Mouse (Mus musculus) lung, postnatal 0 days (tissue): ENCODE measurements around the gene Rbfox1. TPM values are rescaled to one million over a fixed set of nuclear protein-coding genes. Genes with fewer than 3 reads are reported as not detected.

Experiments used
- ATAC-seq: fragments of 200-750 bp; cut with Nextera tagmentation; 2 replicates; pipeline ENCODE4 v1.8.0; 2017; ENCODE audit warnings: moderate library complexity
- DNase-seq: peaks from one replicate; pipeline ENCODE4 v3.0.0-alpha.2; 2016; ENCODE audit warnings: low spot score
- H3K27ac ChIP-seq: fragments of 300-500 bp; sonication (generic); 2 replicates; pipeline ENCODE4 v1.5.1; 2014; ENCODE audit warnings: antibody characterized with exemption, mild to moderate bottlenecking, low read length, mixed read lengths
- H3K27me3 ChIP-seq: fragments of 300-500 bp; sonication (generic); replicated peaks from 2 replicates; pipeline ENCODE4 v1.6.1; 2014; ENCODE audit warnings: low read length, mixed read lengths; ENCODE audit not compliant: insufficient read depth
- H3K36me3 ChIP-seq: fragments of 300-500 bp; sonication (generic); 2 replicates; pipeline ENCODE4 v1.6.1; 2014; ENCODE audit warnings: low read length, mixed read lengths; ENCODE audit not compliant: insufficient read depth
- H3K4me1 ChIP-seq: fragments of 300-500 bp; sonication (generic); 2 replicates; pipeline ENCODE4 v1.6.1; 2014; ENCODE audit warnings: antibody characterized with exemption, low read depth, low read length, mixed read lengths; ENCODE audit not compliant: insufficient read depth
- H3K4me2 ChIP-seq: fragments of 300-500 bp; sonication (generic); replicated peaks from 2 replicates; pipeline ENCODE4 v1.6.1; 2014; ENCODE audit warnings: low read depth, mild to moderate bottlenecking, low read length, moderate library complexity, mixed read lengths
- H3K4me3 ChIP-seq: fragments of 300-500 bp; sonication (generic); 2 replicates; pipeline ENCODE4 v1.5.1; 2014; ENCODE audit warnings: low read depth, low read length
- H3K9ac ChIP-seq: fragments of 300-500 bp; sonication (generic); replicated peaks from 2 replicates; pipeline ENCODE4 v1.6.1; 2014; ENCODE audit warnings: low read depth, mild to moderate bottlenecking
- H3K9me3 ChIP-seq: fragments of 300-500 bp; sonication (generic); 2 replicates; pipeline ENCODE4 v1.6.1; 2016; ENCODE audit warnings: low read length, mixed read lengths
- CTCF ChIP-seq: IDR thresholded peaks from 2 replicates; pipeline ENCODE4 v1.5.1; 2016; ENCODE audit warnings: antibody characterized with exemption, mild to moderate bottlenecking
- EP300 ChIP-seq: IDR thresholded peaks from 2 replicates; pipeline ENCODE4 v1.6.1; 2016; ENCODE audit warnings: antibody characterized with exemption, mild to moderate bottlenecking, control low read depth
- WGBS: fragments of 180-500 bp; shearing (Covaris S2); extraction: QIAGEN DNeasy Blood & Tissue Kit; methylation state at CpG from one replicate; pipeline ENCODE4 v1.1.7; 2014; 5-methylcytosine and 5-hydroxymethylcytosine counted together
- polyA plus RNA-seq: library from polyadenylated mRNA; unstranded; fragments of >200 nt; fragmentation: Nextera tagmentation; extraction: Ambion mirVana; gene quantifications from 2 replicates; pipeline ENCODE4 v1.2.1, GENCODE M21; 2015

Rbfox1 gene
- polyA plus RNA-seq, 1 experiment from 2014 or later: 0.25 TPM

DNA sequence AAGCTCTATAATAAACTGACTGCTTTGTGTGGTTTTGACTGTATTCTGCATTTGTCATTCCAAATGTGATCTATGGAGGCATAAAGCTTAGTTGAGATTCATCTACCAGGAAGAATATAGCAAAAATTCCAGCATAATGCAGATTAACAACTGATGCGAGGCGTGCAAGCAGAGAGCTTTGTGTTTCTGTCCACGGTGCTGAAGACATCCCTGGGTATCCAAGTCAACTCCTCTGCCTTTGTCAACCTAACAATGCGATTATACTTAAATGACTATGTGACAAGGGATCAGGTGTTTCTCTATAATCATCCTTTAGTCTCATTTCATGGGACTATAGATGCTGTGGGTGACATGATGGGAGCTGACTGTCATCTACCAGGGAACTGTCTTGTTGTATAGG is 1316.7 kb downstream of the Rbfox1 start:
- Histone ChIP-seq H3K9ac (no peak overlapping the region), H3K4me2 (no peak overlapping the region), H3K27me3 (no peaks in the 10 kb centered on the region), H3K36me3 (no peaks in the 10 kb centered on the region), H3K27ac (no peak overlapping the region), H3K9me3 (no peaks in the 10 kb centered on the region), H3K4me3 (no peak overlapping the region), H3K4me1 (no peaks in the 10 kb centered on the region)
- TF ChIP-seq CTCF: no peak
- TF ChIP-seq EP300: no peak
- WGBS: 48% methylated on average over 4 of the region's 4 CpGs
- no peak for DNase-seq
- ATAC-seq: no peak

DNA sequence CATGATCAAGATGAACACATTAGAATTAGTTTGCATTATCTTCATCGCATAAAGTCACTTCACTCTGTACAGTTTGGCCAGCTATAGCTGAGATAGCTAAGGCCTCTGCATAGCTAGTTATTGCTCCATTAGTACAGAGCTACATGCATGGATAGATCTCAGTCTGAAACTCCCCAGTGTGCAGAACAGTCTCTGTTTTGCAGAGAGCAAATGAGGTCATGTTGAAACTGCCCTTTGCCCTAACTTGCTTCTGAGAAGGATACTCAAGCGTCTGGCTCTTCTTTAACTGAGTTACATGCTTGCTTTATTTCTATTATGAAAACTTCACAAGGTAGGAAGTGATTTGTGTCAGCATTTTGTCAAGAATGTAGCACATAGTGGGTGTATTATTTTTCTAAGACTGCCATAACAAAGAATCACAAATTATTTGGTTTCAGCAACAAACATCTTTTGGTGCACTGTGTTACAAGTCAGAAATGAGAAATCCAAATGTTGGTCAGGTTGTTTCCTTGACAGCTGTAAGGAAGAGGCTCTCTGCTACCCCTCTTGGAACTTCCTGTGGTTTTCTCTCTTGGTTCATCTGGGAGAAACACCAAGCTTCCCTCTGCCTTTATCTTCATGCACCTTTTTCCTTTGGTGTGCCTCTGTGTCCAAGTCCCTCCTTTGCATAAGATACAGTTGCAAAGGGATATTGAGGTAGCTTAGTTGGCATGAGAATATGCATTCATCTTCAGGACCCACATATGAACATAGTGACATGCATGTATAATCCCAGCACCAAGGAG is 1321.2 kb downstream of the Rbfox1 start:
- TF ChIP-seq CTCF (no peak), EP300 (no peak)
- no peaks in the 10 kb centered on the region for H3K9me3 ChIP-seq
- 71% methylated on average over 2 of the region's 2 CpGs for WGBS
- DNase-seq (no peak), ATAC-seq (no peak)
- H3K9ac ChIP-seq: no peak overlapping the region
- H3K36me3 ChIP-seq: no peaks in the 10 kb centered on the region
- H3K4me2 ChIP-seq: no peak overlapping the region
- H3K27me3 ChIP-seq: no peaks in the 10 kb centered on the region
- H3K4me1 ChIP-seq: no peaks in the 10 kb centered on the region
- no peak overlapping the region for H3K27ac ChIP-seq
- no peak overlapping the region for H3K4me3 ChIP-seq

DNA sequence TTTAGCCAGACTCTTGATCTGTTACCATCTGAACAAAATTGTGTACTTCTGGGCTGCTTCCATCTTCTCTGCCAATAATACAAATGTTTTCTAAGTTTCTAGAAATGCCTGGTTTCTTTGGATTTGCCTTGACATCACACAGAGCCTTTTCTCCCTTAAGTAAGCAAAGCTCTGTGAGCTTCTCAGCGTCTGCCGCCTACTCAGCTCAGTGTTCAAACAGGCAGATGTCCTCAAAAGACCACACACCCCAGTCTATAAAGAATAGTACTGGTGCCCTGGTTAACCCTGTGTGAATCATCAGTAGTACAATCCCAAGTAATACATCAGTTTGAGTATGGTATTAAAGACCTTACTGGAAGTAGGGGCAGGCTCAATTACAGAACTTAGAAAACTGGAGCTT is 1322.4 kb downstream of the Rbfox1 start:
- ATAC-seq: no peak
- Histone ChIP-seq H3K36me3 (no peaks in the 10 kb centered on the region), H3K27me3 (no peaks in the 10 kb centered on the region), H3K4me2 (no peak overlapping the region), H3K4me3 (no peak overlapping the region), H3K9ac (no peak overlapping the region), H3K9me3 (no peaks in the 10 kb centered on the region), H3K4me1 (no peaks in the 10 kb centered on the region), H3K27ac (no peak overlapping the region)
- 53% methylated on average over 2 of the region's 2 CpGs for WGBS
- no peak for DNase-seq
- no peak for TF ChIP-seq CTCF
- TF ChIP-seq EP300: no peak

DNA sequence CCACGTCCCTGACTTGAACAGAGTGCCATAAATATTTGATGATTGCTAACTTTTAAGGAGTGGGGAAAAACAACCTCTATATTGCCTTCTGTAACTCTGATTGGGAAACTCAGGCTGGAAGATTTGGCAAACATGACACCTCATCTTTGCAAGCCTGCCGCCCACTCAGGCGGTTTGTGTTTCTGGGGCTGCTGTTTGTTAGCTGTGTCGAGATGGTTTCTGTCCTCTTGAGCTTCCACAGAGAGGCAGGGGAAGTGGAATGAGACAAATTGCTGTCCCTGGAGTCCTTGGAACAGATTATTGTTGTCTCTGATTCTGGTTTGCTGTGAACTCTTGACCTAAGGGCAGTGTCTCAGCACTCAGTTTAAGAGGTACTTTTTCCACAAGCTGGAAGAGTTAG is 1327.6 kb downstream of the Rbfox1 start:
- Histone ChIP-seq H3K36me3 (no peaks in the 10 kb centered on the region), H3K4me2 (no peak overlapping the region), H3K9me3 (no peaks in the 10 kb centered on the region), H3K27ac (no peak overlapping the region), H3K27me3 (no peaks in the 10 kb centered on the region), H3K4me1 (no peaks in the 10 kb centered on the region), H3K4me3 (no peak overlapping the region), H3K9ac (no peak overlapping the region)
- DNase-seq (peak; percentile 30), ATAC-seq (no peak)
- WGBS: 48% methylated on average over 4 of the region's 4 CpGs
- TF ChIP-seq CTCF: no peak
- no peak for TF ChIP-seq EP300

DNA sequence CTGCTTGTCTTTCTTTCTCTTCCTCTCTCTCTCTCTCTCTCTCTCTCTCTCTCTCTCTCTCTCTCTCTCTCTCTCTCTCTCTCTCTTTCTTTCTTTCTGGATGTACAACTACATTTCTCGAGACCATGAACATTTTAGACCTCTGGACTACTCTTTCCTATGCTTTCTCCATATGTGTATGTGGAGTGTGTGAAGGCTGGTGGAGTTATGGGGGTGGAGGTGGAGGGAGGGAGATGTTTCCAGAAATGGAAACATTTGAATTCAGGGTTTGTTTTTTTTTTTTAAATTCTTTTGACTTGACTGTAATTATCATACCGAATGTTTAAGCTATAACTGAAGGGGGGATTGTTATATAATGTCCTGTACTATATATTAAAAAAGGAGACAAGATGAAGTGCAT is 1338.1 kb downstream of the Rbfox1 start:
- Histone ChIP-seq H3K27me3 (no peaks in the 10 kb centered on the region), H3K4me2 (no peak overlapping the region), H3K9me3 (no peaks in the 10 kb centered on the region), H3K27ac (no peak overlapping the region), H3K4me1 (no peaks in the 10 kb centered on the region), H3K9ac (no peak overlapping the region), H3K4me3 (no peak overlapping the region), H3K36me3 (no peaks in the 10 kb centered on the region)
- TF ChIP-seq CTCF: no peak
- no peak for TF ChIP-seq EP300
- ATAC-seq (no peak), DNase-seq (no peak)
- 63% methylated on average over 2 of the region's 2 CpGs for WGBS

DNA sequence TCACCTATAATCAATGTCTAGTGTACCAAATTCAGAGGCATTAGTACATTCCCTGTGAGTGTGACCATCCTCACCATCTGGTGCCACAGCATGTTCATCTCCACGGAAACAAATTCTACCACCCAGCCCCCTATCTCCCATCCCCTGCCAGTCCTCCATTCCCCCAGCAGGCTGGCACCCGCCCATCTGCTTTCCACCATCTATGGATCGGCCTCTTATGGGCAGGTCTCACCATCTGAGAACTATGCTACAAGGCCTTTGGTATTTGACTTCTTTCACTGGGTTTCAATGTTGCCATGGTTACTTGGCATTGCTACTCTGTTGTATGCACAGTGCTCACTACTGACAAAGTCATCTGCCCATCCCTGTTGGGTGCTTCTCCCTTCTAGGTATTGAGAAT is 1340.8 kb downstream of the Rbfox1 start:
- H3K27me3 ChIP-seq: no peaks in the 10 kb centered on the region
- H3K4me3 ChIP-seq: no peak overlapping the region
- DNase-seq (no peak), ATAC-seq (no peak)
- H3K4me1 ChIP-seq: no peaks in the 10 kb centered on the region
- H3K4me2 ChIP-seq: no peak overlapping the region
- H3K36me3 ChIP-seq: no peaks in the 10 kb centered on the region
- 79% methylated on average over 3 of the region's 3 CpGs for WGBS
- no peak overlapping the region for H3K27ac ChIP-seq
- TF ChIP-seq EP300 (no peak), CTCF (no peak)
- no peak overlapping the region for H3K9ac ChIP-seq
- H3K9me3 ChIP-seq: no peaks in the 10 kb centered on the region
